Mouse (Mus musculus) liver, embryonic 14.5 days (tissue): Measurements from ENCODE around the gene Igfbp2.

ENCODE experiments used
- CTCF ChIP-seq: IDR thresholded peaks from 2 replicates; pipeline ENCODE4 v1.5.1; 2016; ENCODE audit warnings: antibody characterized with exemption, low read depth, control low read depth
- EP300 ChIP-seq: IDR thresholded peaks from 2 replicates; pipeline ENCODE4 v1.6.1; 2016; ENCODE audit warnings: antibody characterized with exemption, low read depth

- TF ChIP-seq CTCF = no peak
- TF ChIP-seq EP300 = no peak
Observed at GRCm38 (mm10) chr1:72791743-72792142, 32.6 kb upstream of the Igfbp2 start.
